ENCODE assay signal across 7 mouse cellular contexts in genomic region chr6:145114561-145114960, GRCm38 (mm10).
"Had no signal": no experiment of that assay in that cellular context is flagged by ENCODE, and none has a peak within 500 bp of the region (broad histone marks: within the 10 kb centered on the region; RNA-seq: fewer than 3 reads in every experiment).

No protein-coding gene starts in this region.

- DNase-seq: lung, adult 2 months; lung, postnatal 14 days; lung, postnatal 36 days; right cerebral cortex, postnatal 14 days; thymus, adult 2 months; thymus, postnatal 25 days; thymus, postnatal 4 days had no signal
